Mouse (Mus musculus): ENCODE measurements around the gene Atp1b1.

DNA sequence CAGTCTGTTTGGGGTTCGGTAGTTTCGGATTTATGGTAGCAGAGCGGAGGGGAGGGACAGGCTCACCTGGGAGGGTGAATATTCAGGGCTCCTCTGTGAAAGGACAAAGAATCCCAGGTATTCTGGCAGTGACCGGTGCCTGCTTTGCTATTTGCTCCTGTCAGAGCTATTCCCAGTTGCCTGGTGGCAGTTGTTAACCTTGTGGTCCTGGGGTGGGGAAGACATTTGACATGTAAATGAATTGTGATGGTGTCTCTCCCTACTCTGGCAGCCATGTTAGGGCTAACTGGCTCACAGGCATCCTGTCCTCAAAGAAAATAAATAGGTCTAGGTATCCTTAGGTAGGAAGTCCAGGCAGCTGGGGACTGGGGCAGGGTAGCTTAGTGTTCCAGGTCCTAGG, 36.1 kb upstream of the Atp1b1 start:
- TF ChIP-seq CTCF (IDR thresholded peaks at IDR 0.05; ENCODE audit: extremely low read depth, insufficient read length, insufficient replicate concordance, low read depth, low read length) (no peak), POLR2A (IDR thresholded peaks at IDR 0.05; ENCODE audit: low read depth, low read length) (no peak)

Data from small intestine, adult 2 months (tissue).